Mouse (Mus musculus) olfactory bulb, adult 2 months (tissue): ENCODE results near the gene Crim1. TPM values are rescaled to one million over a fixed set of nuclear protein-coding genes. Genes with fewer than 3 reads are reported as not detected.
"Not testable (repeated sequence)": the region's sequence is repeated elsewhere in the genome, so short reads cannot be mapped to it uniquely, and the experiment has no call there.

ENCODE experiments used
- H3K27ac ChIP-seq: fragments of 200-500 bp; 2 replicates; pipeline ENCODE4 v1.5.1; 2012; ENCODE audit warnings: low read depth, low read length; ENCODE audit not compliant: insufficient read depth
- H3K4me1 ChIP-seq: fragments of 200-500 bp; 2 replicates; pipeline ENCODE4 v1.6.1; 2012; ENCODE audit warnings: low read length; ENCODE audit not compliant: control insufficient read depth, insufficient read depth
- H3K4me3 ChIP-seq: fragments of 200-500 bp; 2 replicates; pipeline ENCODE4 v1.5.1; 2012; ENCODE audit warnings: mild to moderate bottlenecking, low read depth, low read length, moderate library complexity; ENCODE audit not compliant: insufficient read depth
- CTCF ChIP-seq: fragments of 200-500 bp; IDR thresholded peaks from 2 replicates; pipeline ENCODE4 v1.5.1; 2012; ENCODE audit warnings: low read depth, mild to moderate bottlenecking, low read length, moderate library complexity; ENCODE audit not compliant: insufficient read depth
- POLR2A ChIP-seq: fragments of 200-500 bp; IDR thresholded peaks from 2 replicates; pipeline ENCODE4 v1.6.1; 2012; ENCODE audit warnings: mild to moderate bottlenecking, low read depth, low read length, moderate library complexity; ENCODE audit not compliant: insufficient read depth
- WGBS: fragments of 180-500 bp; shearing (Covaris S2); methylation state at CpG from one replicate; pipeline ENCODE4 v1.1.7; 2018; 5-methylcytosine and 5-hydroxymethylcytosine counted together
- polyA plus RNA-seq: library from polyadenylated mRNA; stranded (reverse); fragments of >200 nt; gene quantifications from 2 replicates; pipeline ENCODE4 v1.2.4, GENCODE M21; 2012; ENCODE audit warnings: low replicate concordance; ENCODE audit not compliant: missing spikeins, insufficient read depth, insufficient read length

The Crim1 gene
- polyA plus RNA-seq, 1 experiment, result not detected

GRCm38 (mm10) chr17:78237954-78238353 is 37.9 kb downstream of the Crim1 start:
- no peak for TF ChIP-seq CTCF
- TF ChIP-seq POLR2A, result no peak
- H3K27ac ChIP-seq, result no peak overlapping the region
- H3K4me3 ChIP-seq, result no peak overlapping the region
- 92% methylated on average over 13 of the region's 13 CpGs for WGBS
- H3K4me1 ChIP-seq, result no peaks in the 10 kb centered on the region

GRCm38 (mm10) chr17:78240161-78240560 is 40.1 kb downstream of the Crim1 start:
- Histone ChIP-seq H3K27ac (no peak overlapping the region), H3K4me3 (no peak overlapping the region), H3K4me1 (no peaks in the 10 kb centered on the region)
- no peak for TF ChIP-seq CTCF
- no peak for TF ChIP-seq POLR2A
- WGBS, result 89% methylated on average over 4 of the region's 4 CpGs

DNA sequence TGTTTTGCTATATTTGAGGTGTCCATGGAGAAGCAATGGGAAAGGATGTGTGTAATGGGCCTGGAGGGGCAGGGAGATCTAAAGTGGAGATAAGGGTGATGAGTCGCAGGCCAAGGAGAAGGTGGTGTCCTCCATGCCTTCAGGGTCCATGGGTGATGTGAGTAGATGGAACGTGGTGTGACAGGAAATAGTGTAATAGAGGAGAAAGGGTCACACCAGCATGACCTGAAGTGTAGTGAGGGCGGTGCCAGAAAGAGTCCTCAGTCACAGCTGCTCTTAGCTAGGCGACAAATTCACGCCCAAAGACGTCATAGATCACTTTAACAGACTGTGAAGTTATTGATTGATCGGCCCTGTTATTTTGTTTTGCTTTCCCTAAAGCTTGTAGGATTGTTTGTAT is 41.2 kb downstream of the Crim1 start:
- no peaks in the 10 kb centered on the region for H3K4me1 ChIP-seq
- WGBS, result 95% methylated on average over 7 of the region's 7 CpGs
- H3K27ac ChIP-seq, result no peak overlapping the region
- no peak overlapping the region for H3K4me3 ChIP-seq
- TF ChIP-seq POLR2A (no peak), CTCF (no peak)

DNA sequence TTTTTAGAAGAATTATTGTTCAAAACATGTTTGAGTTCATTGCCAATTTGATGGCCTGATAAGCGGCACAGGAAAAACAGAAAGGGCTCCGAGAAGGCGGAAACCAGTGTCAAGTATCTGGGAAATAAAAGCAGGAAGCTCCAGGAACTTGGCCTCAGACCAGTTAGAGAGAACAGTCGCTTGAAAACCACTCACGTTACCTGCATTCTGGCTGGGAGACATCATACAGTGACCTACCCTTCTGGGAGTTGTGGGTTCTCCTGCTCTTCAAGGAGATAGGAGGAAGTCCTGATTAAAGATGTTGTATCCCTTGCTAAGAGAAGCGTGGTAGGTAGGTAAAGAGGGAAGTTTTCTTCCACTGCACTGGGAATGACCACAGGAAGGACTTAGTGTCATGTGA is 44.7 kb downstream of the Crim1 start:
- no peaks in the 10 kb centered on the region for H3K4me1 ChIP-seq
- no peak overlapping the region for H3K27ac ChIP-seq
- no peak overlapping the region for H3K4me3 ChIP-seq
- TF ChIP-seq CTCF (no peak), POLR2A (no peak)
- 85% methylated on average over 6 of the region's 6 CpGs for WGBS

DNA sequence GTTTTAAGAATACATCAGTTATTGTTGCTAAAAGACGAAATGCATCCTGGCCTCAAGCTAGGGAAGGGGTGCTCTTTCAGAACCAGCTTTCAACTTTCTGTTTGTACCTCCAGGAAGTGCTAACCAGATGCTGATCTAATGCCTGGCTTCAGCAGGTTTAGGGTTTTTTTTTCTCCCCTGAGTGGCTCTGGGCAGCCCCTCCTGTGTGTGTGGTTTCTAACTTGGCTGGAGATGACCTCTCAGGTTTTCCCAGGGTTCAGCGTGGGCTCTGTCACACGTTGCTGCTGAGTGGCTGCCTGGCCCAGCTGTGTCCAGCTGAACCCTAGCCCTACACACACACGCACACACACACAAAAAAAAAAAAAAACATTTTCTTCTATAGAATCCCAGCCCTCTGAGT is 45.4 kb downstream of the Crim1 start:
- H3K4me1 ChIP-seq, result no peaks in the 10 kb centered on the region
- no peak overlapping the region for H3K27ac ChIP-seq
- TF ChIP-seq CTCF (no peak), POLR2A (no peak)
- 81% methylated on average over 4 of the region's 4 CpGs for WGBS
- H3K4me3 ChIP-seq, result no peak overlapping the region

DNA sequence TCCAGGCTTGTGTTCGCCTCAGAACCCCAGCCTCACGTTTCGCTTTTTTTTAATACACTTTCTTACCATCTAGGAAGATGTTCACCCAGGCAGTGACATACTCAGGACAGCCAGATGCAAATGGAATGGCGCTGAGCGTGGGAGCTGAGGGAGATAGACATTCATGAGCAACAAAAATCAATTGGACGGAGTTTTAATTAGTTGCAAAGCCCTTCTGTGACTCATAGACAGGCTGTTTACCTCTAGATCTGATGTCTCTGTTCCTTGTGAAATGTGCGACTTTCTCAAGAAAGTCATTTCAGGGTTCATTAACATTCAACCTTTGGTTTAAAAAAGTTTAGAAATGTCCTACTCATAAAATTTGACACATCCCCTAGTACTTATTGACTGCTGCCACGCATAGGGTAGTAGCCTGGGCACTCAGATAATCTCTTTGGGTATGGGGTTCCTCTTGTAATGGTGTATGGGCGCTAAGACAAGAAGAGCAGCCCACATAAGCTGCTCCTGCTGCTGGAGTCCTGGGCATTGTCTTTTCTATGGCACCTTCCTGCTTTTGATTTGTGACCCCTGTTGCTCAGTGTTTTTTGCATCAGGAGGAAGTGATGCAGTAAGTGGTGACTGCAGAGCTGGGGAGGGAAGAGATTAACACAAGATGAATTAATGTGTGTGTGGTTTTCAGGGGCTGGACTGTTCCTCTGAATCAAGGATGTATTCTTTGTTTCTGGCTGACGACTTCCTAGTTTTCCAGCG is 46.8 kb downstream of the Crim1 start:
- 69% methylated on average over 11 of the region's 11 CpGs for WGBS
- no peak overlapping the region for H3K4me3 ChIP-seq
- no peak overlapping the region for H3K27ac ChIP-seq
- TF ChIP-seq CTCF, result no peak
- TF ChIP-seq POLR2A, result no peak
- H3K4me1 ChIP-seq, result no peaks in the 10 kb centered on the region

DNA sequence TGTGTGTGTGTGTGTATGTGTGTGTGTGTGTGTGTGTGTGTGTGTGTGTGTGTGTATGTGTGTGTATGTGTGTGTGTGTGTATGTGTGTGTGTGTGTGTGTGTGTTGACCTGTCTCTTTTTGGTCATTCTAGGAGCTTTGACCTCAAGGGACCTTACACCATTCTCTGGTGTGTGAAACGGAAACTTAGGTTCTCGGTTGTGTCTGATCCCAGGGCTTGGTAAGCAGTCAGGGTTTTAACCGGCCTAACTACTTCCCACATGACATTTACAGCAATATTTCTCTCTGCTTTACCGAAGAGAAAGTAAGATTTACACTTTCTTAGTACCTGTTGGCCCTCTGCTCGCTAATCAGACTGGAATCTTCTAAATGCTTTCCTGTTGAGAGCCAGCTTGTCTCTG is 48.1 kb downstream of the Crim1 start:
- no peak overlapping the region for H3K27ac ChIP-seq
- no peak overlapping the region for H3K4me3 ChIP-seq
- TF ChIP-seq CTCF (no peak), POLR2A (no peak)
- no peaks in the 10 kb centered on the region for H3K4me1 ChIP-seq
- WGBS, result 90% methylated on average over 5 of the region's 5 CpGs

DNA sequence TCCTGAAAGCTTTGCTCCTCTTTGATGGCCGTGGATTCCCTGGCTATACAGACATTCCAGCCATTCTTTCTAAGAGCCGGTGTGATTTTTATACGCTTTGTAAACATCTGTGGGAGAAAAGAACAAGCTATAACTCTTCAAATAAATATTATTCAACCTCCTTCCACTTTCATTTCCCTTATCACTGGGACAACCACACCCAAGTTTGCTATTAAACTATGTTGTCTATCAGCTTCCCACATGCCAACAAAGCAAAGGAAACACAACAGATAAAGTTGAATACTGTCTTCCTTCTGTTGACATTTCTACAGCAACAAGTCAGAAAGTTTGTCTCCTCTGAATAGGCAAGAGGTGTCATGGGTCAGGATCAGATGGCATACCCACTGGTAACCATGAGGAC is 48.9 kb downstream of the Crim1 start:
- TF ChIP-seq CTCF, result no peak
- TF ChIP-seq POLR2A, result no peak
- WGBS, result 86% methylated on average over 3 of the region's 3 CpGs
- no peak overlapping the region for H3K4me3 ChIP-seq
- no peaks in the 10 kb centered on the region for H3K4me1 ChIP-seq
- H3K27ac ChIP-seq, result no peak overlapping the region

DNA sequence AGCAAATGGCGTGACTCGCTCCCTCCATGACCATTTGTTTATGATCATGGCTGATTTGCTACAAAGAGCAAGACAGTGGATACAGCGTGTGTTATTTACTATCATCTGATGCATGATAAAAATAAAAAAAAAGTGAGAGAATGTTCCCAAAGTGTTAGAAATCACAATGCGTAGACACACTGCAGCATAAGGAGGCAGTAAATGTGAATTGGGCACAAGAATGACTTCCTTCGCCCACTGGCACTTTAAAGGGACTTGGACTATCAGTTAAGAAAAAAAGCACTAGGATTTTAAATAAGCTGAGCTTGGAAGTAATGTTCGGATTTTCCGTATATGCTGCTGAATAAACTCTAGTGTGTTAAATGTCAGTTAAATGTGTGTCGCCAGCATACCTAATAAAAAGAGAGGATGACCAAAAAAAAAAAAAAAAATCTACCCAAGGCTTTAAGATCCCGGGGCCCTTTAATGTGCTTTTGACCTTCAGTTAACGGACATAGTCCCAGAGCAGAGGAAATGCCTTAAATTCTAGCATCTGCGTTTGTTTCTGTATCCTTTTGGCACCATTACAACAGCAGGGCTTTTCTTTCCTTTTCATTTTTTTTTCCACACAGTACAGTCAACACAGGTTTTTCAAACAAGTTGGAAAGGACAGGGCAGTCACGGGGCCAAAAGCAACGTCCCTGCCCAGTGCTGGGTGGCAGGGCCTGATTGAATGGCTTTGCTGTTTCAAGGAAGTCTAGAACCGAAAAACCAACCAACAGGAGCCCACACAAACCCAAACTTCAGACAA is 50.3 kb downstream of the Crim1 start:
- H3K4me1 ChIP-seq, result peaks cover 3% of the 10 kb centered on the region; the same call in 1 of the 2 replicates
- 76% methylated on average over 14 of the region's 14 CpGs for whole genome bisulfite sequencing
- TF ChIP-seq CTCF (no peak), POLR2A (no peak)
- H3K27ac ChIP-seq, result no peak overlapping the region
- H3K4me3 ChIP-seq, result no peak overlapping the region

DNA sequence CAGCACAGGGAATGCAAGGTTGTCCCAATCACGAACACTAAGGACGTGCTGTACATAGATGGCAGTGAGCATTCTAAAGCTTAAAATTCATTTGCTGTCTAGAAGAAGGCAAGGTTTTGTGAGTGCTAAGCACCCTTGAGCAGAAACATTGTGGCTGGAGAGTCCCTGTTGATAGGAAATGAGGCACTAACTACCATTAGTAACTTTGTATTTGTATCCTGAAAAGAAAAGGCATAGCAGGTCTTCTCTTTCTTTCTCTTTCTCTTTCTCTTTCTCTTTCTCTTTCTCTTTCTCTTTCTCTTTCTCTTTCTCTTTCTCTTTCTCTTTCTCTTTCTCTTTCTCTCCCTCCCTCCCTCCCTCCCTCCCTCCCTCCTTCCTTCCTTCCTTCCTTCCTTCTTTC is 53.5 kb downstream of the Crim1 start:
- H3K4me1 ChIP-seq, H3K27ac ChIP-seq, H3K4me3 ChIP-seq: not testable (repeated sequence)
- WGBS, result 95% methylated on average over 2 of the region's 2 CpGs
